Mouse (Mus musculus): ENCODE results near the gene Rnf7. TPM values are rescaled to one million over a fixed set of nuclear protein-coding genes. Genes with fewer than 3 reads are reported as not detected.
"Not testable (repeated sequence)": the region's sequence is repeated elsewhere in the genome, so short reads cannot be mapped to it uniquely, and the experiment has no call there.

The Rnf7 gene
- polyA plus RNA-seq, 1 experiment from 2014 or later: 235 TPM

- H3K9me3 ChIP-seq (replicated peaks): peaks cover 2% of the 10 kb centered on the region
- WGBS: 81% methylated on average over 17 of the region's 17 CpGs
- H3K27ac ChIP-seq (ENCODE audit: poor library complexity, severe bottlenecking): no peak overlapping the region
- ATAC-seq (ENCODE audit: insufficient number of reproducible peaks, low FRiP score): no peak
- H3K4me3 ChIP-seq: no peak overlapping the region
- H3K36me3 ChIP-seq: no peaks in the 10 kb centered on the region
- H3K9ac ChIP-seq: no peak overlapping the region
- peaks cover 3% of the 10 kb centered on the region; the same call in 1 of the 2 replicates for H3K4me1 ChIP-seq (replicated peaks)
- H3K4me2 ChIP-seq: no peak overlapping the region
- H3K27me3 ChIP-seq (replicated peaks): no peaks in the 10 kb centered on the region
Observed at GRCm38 (mm10) chr9:96504116-96504895, 25.8 kb upstream of the Rnf7 start.

DNA sequence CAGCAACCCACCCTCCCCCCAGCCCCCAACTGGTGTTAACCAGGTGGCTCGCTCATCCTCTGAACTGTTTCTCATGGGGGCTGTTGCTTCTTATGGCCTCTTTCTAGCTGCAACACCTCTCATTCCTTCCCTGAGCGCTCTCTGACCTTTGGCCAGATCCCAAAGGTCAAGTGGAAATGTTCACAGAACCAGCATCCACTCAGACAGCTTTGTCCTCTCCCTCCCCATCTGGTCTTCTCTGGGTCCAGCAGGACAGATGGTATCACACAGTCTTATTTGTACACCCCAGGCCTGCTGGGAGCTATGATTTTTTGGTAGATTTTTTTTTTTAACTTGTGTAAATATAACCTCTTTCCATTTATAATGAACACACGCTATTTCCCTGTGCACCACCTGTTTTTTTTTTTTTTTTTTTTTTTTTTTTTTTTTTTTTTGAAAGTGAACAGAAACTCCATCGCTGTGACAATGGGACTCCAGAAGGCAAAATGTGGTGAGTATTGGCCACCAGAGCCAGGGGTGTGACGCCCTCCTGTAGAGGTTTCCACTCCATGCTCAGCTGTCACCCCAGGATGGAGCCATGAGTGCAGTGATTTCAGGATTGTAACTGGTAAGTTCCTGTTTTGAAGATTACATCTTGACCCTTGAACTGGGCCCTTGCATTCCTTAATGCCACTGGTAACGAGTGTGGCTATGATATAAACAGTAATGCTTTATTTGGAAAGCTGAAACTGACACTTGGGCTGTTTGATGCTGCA is 24.6 kb upstream of the Rnf7 start:
- WGBS: 70% methylated on average over 6 of the region's 6 CpGs
- no peak overlapping the region for H3K4me2 ChIP-seq
- no peak for ATAC-seq (ENCODE audit: insufficient number of reproducible peaks, low FRiP score)
- no peak overlapping the region for H3K9ac ChIP-seq
- H3K27ac ChIP-seq (ENCODE audit: poor library complexity, severe bottlenecking): no peak overlapping the region
- H3K27me3 ChIP-seq (replicated peaks): no peaks in the 10 kb centered on the region
- H3K4me3 ChIP-seq: no peak overlapping the region
- peaks cover 15% of the 10 kb centered on the region for H3K9me3 ChIP-seq (replicated peaks)
- H3K36me3 ChIP-seq: no peaks in the 10 kb centered on the region
- H3K4me1 ChIP-seq (replicated peaks): peaks cover 3% of the 10 kb centered on the region; the same call in 1 of the 2 replicates

- no peak overlapping the region for H3K9ac ChIP-seq
- 63% methylated on average over 7 of the region's 7 CpGs for WGBS
- H3K27ac ChIP-seq (ENCODE audit: poor library complexity, severe bottlenecking): no peak overlapping the region
- H3K4me1 ChIP-seq (replicated peaks): peaks cover 3% of the 10 kb centered on the region; the same call in 1 of the 2 replicates
- no peaks in the 10 kb centered on the region for H3K27me3 ChIP-seq (replicated peaks)
- H3K9me3 ChIP-seq (replicated peaks): peaks cover 16% of the 10 kb centered on the region
- H3K4me2 ChIP-seq: no peak overlapping the region
- no peaks in the 10 kb centered on the region for H3K36me3 ChIP-seq
- no peak for ATAC-seq (ENCODE audit: insufficient number of reproducible peaks, low FRiP score)
- H3K4me3 ChIP-seq: no peak overlapping the region
Observed at GRCm38 (mm10) chr9:96501217-96501616, 22.7 kb upstream of the Rnf7 start.

- ATAC-seq (ENCODE audit: insufficient number of reproducible peaks, low FRiP score): no peak
- no peak overlapping the region for H3K4me3 ChIP-seq
- H3K4me1 ChIP-seq (replicated peaks): 0 out of 2 replicates have a peak, but pooled peaks cover 8% of the 10 kb centered on the region
- no peak overlapping the region for H3K27ac ChIP-seq (ENCODE audit: poor library complexity, severe bottlenecking)
- no peak overlapping the region for H3K4me2 ChIP-seq
- WGBS: 23% methylated on average over 3 of the region's 3 CpGs
- no peaks in the 10 kb centered on the region for H3K36me3 ChIP-seq
- peaks cover 3% of the 10 kb centered on the region; the same call in 1 of the 2 replicates for H3K9me3 ChIP-seq (replicated peaks)
- no peaks in the 10 kb centered on the region for H3K27me3 ChIP-seq (replicated peaks)
- H3K9ac ChIP-seq: no peak overlapping the region
Observed at GRCm38 (mm10) chr9:96493212-96493611, 14.7 kb upstream of the Rnf7 start.

DNA sequence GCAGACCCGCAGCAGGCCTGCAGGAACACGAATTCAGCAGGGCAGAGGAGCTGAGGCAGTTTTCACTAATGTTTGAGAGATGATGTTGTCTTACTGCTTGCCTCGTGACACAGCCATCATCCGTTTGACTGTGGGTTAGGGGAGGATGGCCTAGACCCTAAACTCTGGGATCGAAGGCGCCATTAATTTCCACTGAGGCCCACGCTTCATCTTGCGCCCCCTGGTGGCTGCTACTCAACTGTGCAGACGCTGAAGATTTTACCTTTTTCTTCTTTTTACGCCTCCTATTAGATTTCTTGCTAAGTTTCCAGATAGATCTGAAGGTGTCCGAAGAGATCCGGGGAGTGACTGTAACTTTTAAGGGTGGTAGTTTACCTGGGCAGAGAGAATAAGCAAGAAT is 13.3 kb upstream of the Rnf7 start:
- H3K4me2 ChIP-seq: no peak overlapping the region
- no peaks in the 10 kb centered on the region for H3K27me3 ChIP-seq (replicated peaks)
- H3K27ac ChIP-seq (ENCODE audit: poor library complexity, severe bottlenecking): no peak overlapping the region
- 0 out of 2 replicates have a peak, but pooled peaks cover 8% of the 10 kb centered on the region for H3K4me1 ChIP-seq (replicated peaks)
- H3K4me3 ChIP-seq: no peak overlapping the region
- H3K9ac ChIP-seq: no peak overlapping the region
- no peak for ATAC-seq (ENCODE audit: insufficient number of reproducible peaks, low FRiP score)
- H3K36me3 ChIP-seq: no peaks in the 10 kb centered on the region
- H3K9me3 ChIP-seq (replicated peaks): no peaks in the 10 kb centered on the region
- WGBS: 41% methylated on average over 12 of the region's 12 CpGs

DNA sequence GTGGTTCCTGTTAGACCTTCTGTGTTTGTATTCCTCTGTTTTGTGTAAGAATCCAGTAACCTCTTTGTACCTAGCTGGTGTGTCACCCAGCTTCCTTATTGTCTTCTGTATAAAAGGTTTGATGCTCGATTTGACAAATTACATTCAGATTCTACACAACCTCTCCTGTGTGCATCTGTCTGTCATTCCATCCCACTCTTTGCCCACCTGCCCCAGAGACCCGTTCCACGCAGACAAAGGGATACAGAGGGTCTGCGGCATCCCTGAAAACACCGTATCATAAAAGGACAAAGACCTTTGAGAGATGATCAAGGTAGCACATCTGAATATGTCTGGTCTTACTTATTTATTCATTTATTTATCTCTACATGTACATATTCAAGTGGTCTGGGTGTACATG is 9.4 kb upstream of the Rnf7 start:
- 91% methylated on average over 5 of the region's 5 CpGs for WGBS
- H3K4me2 ChIP-seq; H3K27me3 ChIP-seq (replicated peaks): not testable (repeated sequence)

DNA sequence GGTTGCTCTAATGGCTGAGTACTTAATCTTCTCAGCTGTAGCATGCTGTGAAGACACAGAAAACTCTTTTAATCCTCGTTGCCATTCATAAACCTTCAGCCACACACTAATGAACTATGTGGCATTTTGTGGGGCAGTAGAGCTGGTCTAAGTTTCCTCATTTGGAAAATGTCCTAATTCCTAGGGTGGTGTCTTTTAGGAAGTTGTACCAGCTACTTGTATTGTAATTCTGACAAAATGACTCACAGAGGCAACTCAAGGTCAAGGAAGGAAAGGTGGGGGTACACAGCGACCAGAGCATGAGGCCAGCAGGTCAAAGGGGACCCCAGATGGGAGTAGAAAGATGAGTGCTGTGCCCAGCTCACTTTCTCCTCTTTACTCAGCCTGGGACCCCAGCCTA is 5.2 kb upstream of the Rnf7 start:
- no peak overlapping the region for H3K4me2 ChIP-seq
- H3K4me1 ChIP-seq (replicated peaks): no peaks in the 10 kb centered on the region
- H3K4me3 ChIP-seq: no peak overlapping the region
- 55% methylated on average over 2 of the region's 2 CpGs for WGBS
- H3K27ac ChIP-seq (ENCODE audit: poor library complexity, severe bottlenecking): no peak overlapping the region
- 0 out of 2 replicates have a peak, but pooled peaks cover 4% of the 10 kb centered on the region for H3K9me3 ChIP-seq (replicated peaks)
- no peaks in the 10 kb centered on the region for H3K36me3 ChIP-seq
- H3K9ac ChIP-seq: no peak overlapping the region
- ATAC-seq (ENCODE audit: insufficient number of reproducible peaks, low FRiP score): no peak
- H3K27me3 ChIP-seq (replicated peaks): no peaks in the 10 kb centered on the region; the same call in 1 of the 2 replicates

More for the DNA sequence above, 9.4 kb upstream of the Rnf7 start:
- not testable (repeated sequence) for H3K27ac ChIP-seq (ENCODE audit: poor library complexity, severe bottlenecking); ATAC-seq (ENCODE audit: insufficient number of reproducible peaks, low FRiP score); H3K9ac ChIP-seq; H3K4me1 ChIP-seq (replicated peaks); H3K4me3 ChIP-seq; H3K9me3 ChIP-seq (replicated peaks); H3K36me3 ChIP-seq

- 47% methylated on average over 3 of the region's 3 CpGs for WGBS
- no peak overlapping the region for H3K4me3 ChIP-seq
- H3K27ac ChIP-seq (ENCODE audit: poor library complexity, severe bottlenecking): no peak overlapping the region
- no peak overlapping the region for H3K4me2 ChIP-seq
- H3K9ac ChIP-seq: no peak overlapping the region
- no peaks in the 10 kb centered on the region; the same call in 1 of the 2 replicates for H3K27me3 ChIP-seq (replicated peaks)
- H3K4me1 ChIP-seq (replicated peaks): no peaks in the 10 kb centered on the region
- H3K36me3 ChIP-seq: no peaks in the 10 kb centered on the region
- 0 out of 2 replicates have a peak, but pooled peaks cover 4% of the 10 kb centered on the region for H3K9me3 ChIP-seq (replicated peaks)
- no peak for ATAC-seq (ENCODE audit: insufficient number of reproducible peaks, low FRiP score)
Observed at GRCm38 (mm10) chr9:96483028-96483427, 4.6 kb upstream of the Rnf7 start.

DNA sequence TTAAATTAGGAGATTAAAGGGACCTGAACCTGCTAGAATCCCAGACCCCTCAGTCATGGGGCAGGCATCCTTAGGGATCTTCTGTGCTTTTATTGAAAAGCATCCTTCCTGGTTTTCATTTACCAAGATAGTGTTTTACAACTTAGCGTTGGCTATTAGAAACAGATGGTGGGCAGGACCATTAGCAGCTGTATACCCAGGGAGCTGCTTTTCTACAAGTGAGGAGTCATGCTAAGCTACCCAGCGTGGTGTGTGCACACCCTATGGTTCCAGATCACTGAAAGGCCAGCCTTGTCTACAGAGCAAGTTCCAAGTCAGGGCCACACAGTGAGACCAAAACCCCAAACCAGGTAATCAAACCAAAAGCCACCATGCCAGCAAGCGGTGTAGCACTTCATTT is 6.1 kb downstream of the Rnf7 start:
- Histone ChIP-seq H3K4me1 (replicated peaks) (peaks cover 18% of the 10 kb centered on the region), H3K27ac (ENCODE audit: poor library complexity, severe bottlenecking) (no peak overlapping the region), H3K4me2 (no peak overlapping the region), H3K9me3 (replicated peaks) (no peaks in the 10 kb centered on the region), H3K9ac (no peak overlapping the region), H3K4me3 (no peak overlapping the region), H3K36me3 (peaks cover 45% of the 10 kb centered on the region), H3K27me3 (replicated peaks) (no peaks in the 10 kb centered on the region)
- 85% methylated on average over 3 of the region's 3 CpGs for WGBS
- ATAC-seq (ENCODE audit: insufficient number of reproducible peaks, low FRiP score): no peak

DNA sequence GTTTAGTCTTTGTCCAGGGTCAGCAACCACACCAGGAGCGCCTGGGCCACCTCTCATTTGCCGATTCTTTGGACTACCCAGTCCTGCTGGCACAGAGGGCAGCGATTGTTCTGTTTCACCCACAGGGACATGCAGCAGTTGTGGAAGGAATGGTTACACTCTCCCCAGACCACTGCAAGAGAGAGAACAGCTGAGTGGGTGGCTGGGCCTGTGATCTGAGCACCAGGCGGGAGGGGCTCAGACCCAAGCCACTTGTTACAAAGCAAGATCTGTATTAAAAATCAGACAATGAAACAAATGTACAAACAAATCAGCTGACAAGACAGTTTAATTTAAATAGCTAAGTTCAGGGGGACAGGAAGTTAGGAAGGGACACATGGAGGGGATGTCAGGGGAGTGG is 6.8 kb downstream of the Rnf7 start:
- H3K9me3 ChIP-seq (replicated peaks); H3K9ac ChIP-seq; H3K4me2 ChIP-seq; ATAC-seq (ENCODE audit: insufficient number of reproducible peaks, low FRiP score); H3K27me3 ChIP-seq (replicated peaks); H3K27ac ChIP-seq (ENCODE audit: poor library complexity, severe bottlenecking); H3K4me3 ChIP-seq: not testable (repeated sequence)
- WGBS: 86% methylated on average over 4 of the region's 4 CpGs
- H3K36me3 ChIP-seq: peaks cover 51% of the 10 kb centered on the region
- peaks cover 11% of the 10 kb centered on the region; the same call in 1 of the 2 replicates for H3K4me1 ChIP-seq (replicated peaks)

- H3K36me3 ChIP-seq: peaks cover 53% of the 10 kb centered on the region
- 95% methylated on average over 8 of the region's 8 CpGs for WGBS
- peaks cover 6% of the 10 kb centered on the region; the same call in 1 of the 2 replicates for H3K4me1 ChIP-seq (replicated peaks)
Observed at GRCm38 (mm10) chr9:96470266-96470974, 8.1 kb downstream of the Rnf7 start.

More at GRCm38 (mm10) chr9:96470266-96470974, 8.1 kb downstream of the Rnf7 start:
- no peak overlapping the region for H3K9ac ChIP-seq
- no peak overlapping the region for H3K4me3 ChIP-seq
- H3K9me3 ChIP-seq (replicated peaks): no peaks in the 10 kb centered on the region
- ATAC-seq (ENCODE audit: insufficient number of reproducible peaks, low FRiP score): no peak
- no peak overlapping the region for H3K27ac ChIP-seq (ENCODE audit: poor library complexity, severe bottlenecking)
- H3K27me3 ChIP-seq (replicated peaks): no peaks in the 10 kb centered on the region
- H3K4me2 ChIP-seq: no peak overlapping the region

Data from heart, embryonic 12.5 days (tissue).